In genomic region chr1:36129126-36129525, GRCm38 (mm10) we compare ENCODE assay signal across 9 mouse cellular contexts.
DNase-seq lines count a peak whose midpoint lies in the region; ATAC-seq and TF ChIP-seq lines count a peak whose summit lies in the region.
"Had no signal": no experiment of that assay in that cellular context is flagged by ENCODE, and none has a peak within 500 bp of the region (broad histone marks: within the 10 kb centered on the region; RNA-seq: fewer than 3 reads in every experiment).

No protein-coding gene starts in this region.

- 53% methylated on average over 4 of the region's 4 CpGs for WGBS in heart, embryonic 10.5 days
- 4% methylated on average over 4 of the region's 4 CpGs for WGBS in bone marrow, adult 2 months
- WGBS in kidney, postnatal 0 days = under 1% methylated on average over 4 of the region's 4 CpGs
- WGBS in midbrain, embryonic 16.5 days = 62% methylated on average over 4 of the region's 4 CpGs

- H3K36me3 ChIP-seq in heart, embryonic 10.5 days = no peaks in the 10 kb centered on the region
- H3K36me3 ChIP-seq in kidney, postnatal 0 days (ENCODE audit: insufficient read depth, low read length) = no peaks in the 10 kb centered on the region
- no peaks in the 10 kb centered on the region for H3K36me3 ChIP-seq in midbrain, embryonic 16.5 days (ENCODE audit: control insufficient read depth, insufficient read depth, low read length)

- 0 out of 2 replicates have a peak, but pooled peaks cover 3% of the 10 kb centered on the region for H3K9me3 ChIP-seq in heart, embryonic 10.5 days
- no peaks in the 10 kb centered on the region for H3K9me3 ChIP-seq in kidney, postnatal 0 days (replicated peaks; ENCODE audit: low read length)
- H3K9me3 ChIP-seq in midbrain, embryonic 16.5 days (replicated peaks; ENCODE audit: control insufficient read depth, low read length, poor library complexity, severe bottlenecking) = no peaks in the 10 kb centered on the region

- peak; percentile 87 for ATAC-seq in kidney, postnatal 0 days (replicated peaks; ENCODE audit: low FRiP score, low read depth)
- ATAC-seq in midbrain, embryonic 16.5 days = no peak
- ATAC-seq: forebrain, embryonic 16.5 days had no signal

- H3K27ac ChIP-seq in heart, embryonic 10.5 days = no peak overlapping the region
- peak overlapping the region; percentile 81 for H3K27ac ChIP-seq in bone marrow, adult 2 months (ENCODE audit: control insufficient read depth, insufficient read depth, low read depth, low read length, poor library complexity)
- H3K27ac ChIP-seq in kidney, postnatal 0 days = peak overlapping the region; percentile 81
- H3K27ac ChIP-seq in midbrain, embryonic 16.5 days (ENCODE audit: low read length) = no peak overlapping the region

- peak; percentile 32 to 36 for DNase-seq in heart, adult 9 months (ENCODE audit: low spot score in 2 of 2)
- DNase-seq in heart, embryonic 10.5 days (ENCODE audit: low spot score) = no peak
- DNase-seq in kidney, postnatal 0 days (ENCODE audit: low spot score) = peak; percentile 95
- DNase-seq in monocyte, adult 2 months (ENCODE audit: low read depth in 1 of 2, low spot score in 2 of 2) = peak; percentile 33 to 40
- no peak for DNase-seq in layer of hippocampus, adult 11-12 months (ENCODE audit: low spot score)
- DNase-seq in right cerebral cortex, postnatal 25 days = no peak

- no peak for TF ChIP-seq POLR2A in bone marrow, adult 2 months (IDR thresholded peaks at IDR 0.05; ENCODE audit: borderline replicate concordance, control insufficient read depth, low read depth, low read length)

- H3K4me2 ChIP-seq in kidney, postnatal 0 days (ENCODE audit: low read length) = no peak overlapping the region
- H3K4me2 ChIP-seq in midbrain, embryonic 16.5 days (ENCODE audit: low read length) = no peak overlapping the region

- H3K4me3 ChIP-seq in heart, embryonic 10.5 days = no peak overlapping the region
- no peak overlapping the region for H3K4me3 ChIP-seq in bone marrow, adult 2 months (replicated peaks; ENCODE audit: control insufficient read depth, low read depth, low read length)
- no peak overlapping the region for H3K4me3 ChIP-seq in kidney, postnatal 0 days (replicated peaks; ENCODE audit: low read depth, low read length)
- H3K4me3 ChIP-seq in midbrain, embryonic 16.5 days (ENCODE audit: low read depth, low read length) = no peak overlapping the region

- H3K4me1 ChIP-seq in heart, embryonic 10.5 days = peaks cover 33% of the 10 kb centered on the region
- H3K4me1 ChIP-seq in bone marrow, adult 2 months (ENCODE audit: control insufficient read depth, insufficient read depth, low read length) = peaks cover 18% of the 10 kb centered on the region
- peaks cover 8% of the 10 kb centered on the region for H3K4me1 ChIP-seq in kidney, postnatal 0 days (replicated peaks; ENCODE audit: insufficient read depth, low read length)
- peaks cover 3% of the 10 kb centered on the region; the same call in 1 of the 2 replicates for H3K4me1 ChIP-seq in midbrain, embryonic 16.5 days (ENCODE audit: control insufficient read depth, insufficient read depth, low read length)

- H3K9ac ChIP-seq in kidney, postnatal 0 days (ENCODE audit: low read depth, low read length) = no peak overlapping the region
- H3K9ac ChIP-seq in midbrain, embryonic 16.5 days (ENCODE audit: low read depth, low read length) = no peak overlapping the region

- no peaks in the 10 kb centered on the region for H3K27me3 ChIP-seq in heart, embryonic 10.5 days (ENCODE audit: insufficient read depth, poor library complexity, severe bottlenecking)
- no peaks in the 10 kb centered on the region for H3K27me3 ChIP-seq in kidney, postnatal 0 days (ENCODE audit: insufficient read depth, low read length)
- H3K27me3 ChIP-seq in midbrain, embryonic 16.5 days (ENCODE audit: control insufficient read depth, insufficient read depth, low read depth, low read length) = no peaks in the 10 kb centered on the region

- no peak for TF ChIP-seq CTCF in bone marrow, adult 2 months (IDR thresholded peaks at IDR 0.05; ENCODE audit: control insufficient read depth, insufficient read depth, low read length)
- TF ChIP-seq CTCF in kidney, postnatal 0 days (IDR thresholded peaks at IDR 0.05; ENCODE audit: low read depth) = no peak

Comparison
In these comparisons a context has a peak if more than half of its experiments do, and no peak if none do; other contexts are left out.
1. DNase-seq: peak in heart, adult 9 months (2 of 2), kidney, postnatal 0 days (single experiment) and monocyte, adult 2 months (2 of 2); none in heart, embryonic 10.5 days (single experiment), layer of hippocampus, adult 11-12 months (single experiment) and right cerebral cortex, postnatal 25 days (single experiment).
2. H3K27ac ChIP-seq: peak in bone marrow, adult 2 months (single experiment) and kidney, postnatal 0 days (single experiment); none in heart, embryonic 10.5 days (single experiment) and midbrain, embryonic 16.5 days (single experiment).